Comparison of ENCODE assay signal across 25 mouse cellular contexts in genomic region chr4:70303870-70304269, GRCm38 (mm10).
DNase-seq lines count a peak whose midpoint lies in the region; ATAC-seq and TF ChIP-seq lines count a peak whose summit lies in the region.
"Had no signal": no experiment of that assay in that cellular context is flagged by ENCODE, and none has a peak within 500 bp of the region (broad histone marks: within the 10 kb centered on the region; RNA-seq: fewer than 3 reads in every experiment).

No protein-coding gene starts in this region.

- in situ Hi-C loops in CH12.LX (cut with MboI; ENCODE audit: low pct_ligation_motif_present, low pct_unique_long_range_greater_than_20kb, low sequenced_read_pairs): loop anchor here (5.0 kb wide), 1 partner anchor 42 kb away; no protein-coding TSS in a partner anchor

- no peak overlapping the region for H3K27ac ChIP-seq in limb, embryonic 13.5 days
- no peak overlapping the region for H3K27ac ChIP-seq in limb, embryonic 10.5 days
- H3K27ac ChIP-seq in CH12.LX (ENCODE audit: insufficient read depth, low read depth): no peak overlapping the region
- H3K27ac ChIP-seq in hindbrain, embryonic 13.5 days: no peak overlapping the region
- H3K27ac ChIP-seq in hindbrain, embryonic 14.5 days: no peak overlapping the region
- H3K27ac ChIP-seq: forebrain, embryonic 10.5 days; forebrain, embryonic 13.5 days; heart, embryonic 15.5 days; hindbrain, embryonic 10.5 days; hindbrain, embryonic 15.5 days had no signal

- WGBS in limb, embryonic 13.5 days: 58% methylated on average over 4 of the region's 4 CpGs
- 58% methylated on average over 4 of the region's 4 CpGs for WGBS in limb, embryonic 10.5 days
- 88% methylated on average over 4 of the region's 4 CpGs for WGBS in hindbrain, embryonic 13.5 days
- WGBS in hindbrain, embryonic 14.5 days: 90% methylated on average over 4 of the region's 4 CpGs

- no peak for TF ChIP-seq CTCF in CH12.LX (conservative IDR thresholded peaks at IDR 0.05 in 1 of 2, IDR thresholded peaks at IDR 0.05 in 1 of 2; ENCODE audit: low read depth in 2 of 2, low read length in 2 of 2)

- TF ChIP-seq EP300 in CH12.LX (IDR thresholded peaks at IDR 0.05; ENCODE audit: low read length): no peak

- TF ChIP-seq POLR2A in CH12.LX (IDR thresholded peaks at IDR 0.05; ENCODE audit: low read depth, low read length): no peak

- DNase-seq in limb, embryonic 10.5 days (ENCODE audit: low spot score): no peak
- peak; percentile 44 for DNase-seq in CH12.LX (ENCODE audit: extremely low read depth)
- DNase-seq in brain, adult 2 months (ENCODE audit: low read depth, low spot score): peak; percentile 70
- DNase-seq in hindbrain, embryonic 14.5 days (ENCODE audit: low spot score): no peak
- DNase-seq: adrenal gland, postnatal 10 days; adrenal gland, postnatal 36 days; cerebellum, adult 11 months; cerebellum, adult 2 months; cerebellum, adult 9-11 months; cerebellum, postnatal 25 days; gastrocnemius, postnatal 25 days; heart, adult 18-20 months; heart, postnatal 10 days; heart, postnatal 36 days had no signal

- H3K4me3 ChIP-seq in limb, embryonic 13.5 days: no peak overlapping the region
- H3K4me3 ChIP-seq in limb, embryonic 10.5 days: no peak overlapping the region
- no peak overlapping the region for H3K4me3 ChIP-seq in CH12.LX (replicated peaks in 1 of 3; ENCODE audit: low read depth in 2 of 3, low read length in 2 of 3, poor library complexity in 1 of 3)
- H3K4me3 ChIP-seq in hindbrain, embryonic 13.5 days: no peak overlapping the region
- no peak overlapping the region for H3K4me3 ChIP-seq in hindbrain, embryonic 14.5 days (replicated peaks; ENCODE audit: low read length)
- H3K4me3 ChIP-seq: forebrain, embryonic 10.5 days; forebrain, embryonic 13.5 days; heart, embryonic 12.5 days; heart, embryonic 15.5 days; hindbrain, embryonic 10.5 days; hindbrain, embryonic 15.5 days had no signal

- TF ChIP-seq RAD21 in CH12.LX (IDR thresholded peaks at IDR 0.05; ENCODE audit: low read depth, low read length): no peak

- no peaks in the 10 kb centered on the region for H3K79me2 ChIP-seq in CH12.LX (replicated peaks; ENCODE audit: control insufficient read depth, extremely low read depth, insufficient read depth, poor library complexity, severe bottlenecking)

- H3K9ac ChIP-seq in limb, embryonic 13.5 days: no peak overlapping the region
- no peak overlapping the region for H3K9ac ChIP-seq in CH12.LX (ENCODE audit: insufficient read depth, low read depth)
- H3K9ac ChIP-seq in hindbrain, embryonic 13.5 days: no peak overlapping the region
- H3K9ac ChIP-seq in hindbrain, embryonic 14.5 days: no peak overlapping the region
- H3K9ac ChIP-seq: forebrain, embryonic 13.5 days; heart, embryonic 12.5 days; heart, embryonic 15.5 days; hindbrain, embryonic 15.5 days had no signal

- no peaks in the 10 kb centered on the region for H3K27me3 ChIP-seq in limb, embryonic 13.5 days
- no peaks in the 10 kb centered on the region for H3K27me3 ChIP-seq in limb, embryonic 10.5 days (ENCODE audit: low read depth, poor library complexity, severe bottlenecking)
- H3K27me3 ChIP-seq in CH12.LX (replicated peaks): no peaks in the 10 kb centered on the region
- no peaks in the 10 kb centered on the region for H3K27me3 ChIP-seq in hindbrain, embryonic 13.5 days
- H3K27me3 ChIP-seq in hindbrain, embryonic 14.5 days (ENCODE audit: control insufficient read depth, insufficient read depth, low read length): no peaks in the 10 kb centered on the region
- H3K27me3 ChIP-seq: forebrain, embryonic 13.5 days; heart, embryonic 12.5 days; heart, embryonic 15.5 days; hindbrain, embryonic 15.5 days had no signal

- H3K4me2 ChIP-seq in limb, embryonic 13.5 days (replicated peaks): no peak overlapping the region
- no peak overlapping the region for H3K4me2 ChIP-seq in CH12.LX (ENCODE audit: insufficient read depth, low read depth, poor library complexity, severe bottlenecking)
- no peak overlapping the region for H3K4me2 ChIP-seq in hindbrain, embryonic 13.5 days
- no peak overlapping the region for H3K4me2 ChIP-seq in hindbrain, embryonic 14.5 days (replicated peaks)
- H3K4me2 ChIP-seq: forebrain, embryonic 13.5 days; heart, embryonic 12.5 days; heart, embryonic 15.5 days; hindbrain, embryonic 15.5 days had no signal

- peaks cover 57% of the 10 kb centered on the region for H3K36me3 ChIP-seq in limb, embryonic 13.5 days
- peaks cover 76% of the 10 kb centered on the region for H3K36me3 ChIP-seq in limb, embryonic 10.5 days
- peaks cover 20 to 85% of the 10 kb centered on the region in 2 experiments for H3K36me3 ChIP-seq in CH12.LX (replicated peaks in 1 of 2; ENCODE audit: control insufficient read depth in 1 of 2, insufficient read depth in 1 of 2, low read length in 1 of 2)
- H3K36me3 ChIP-seq in hindbrain, embryonic 13.5 days: peaks cover 22% of the 10 kb centered on the region
- H3K36me3 ChIP-seq in hindbrain, embryonic 14.5 days (replicated peaks; ENCODE audit: control insufficient read depth, insufficient read depth): peaks cover 7% of the 10 kb centered on the region; the same call in 1 of the 2 replicates

- dilution Hi-C loops in CH12.LX (cut with MboI; ENCODE audit: extremely low pct_ligation_motif_present, extremely low pct_unique_long_range_greater_than_20kb, low sequenced_read_pairs): no loop called here

- H3K9me3 ChIP-seq in limb, embryonic 13.5 days: no peaks in the 10 kb centered on the region
- H3K9me3 ChIP-seq in limb, embryonic 10.5 days (replicated peaks): no peaks in the 10 kb centered on the region
- H3K9me3 ChIP-seq in CH12.LX (replicated peaks; ENCODE audit: low read length): no peaks in the 10 kb centered on the region
- no peaks in the 10 kb centered on the region for H3K9me3 ChIP-seq in hindbrain, embryonic 13.5 days
- H3K9me3 ChIP-seq in hindbrain, embryonic 14.5 days (ENCODE audit: control insufficient read depth, low read length): no peaks in the 10 kb centered on the region
- H3K9me3 ChIP-seq: forebrain, embryonic 10.5 days; forebrain, embryonic 13.5 days; heart, embryonic 12.5 days; heart, embryonic 15.5 days; hindbrain, embryonic 10.5 days; hindbrain, embryonic 15.5 days had no signal

- 0 out of 2 replicates have a peak, but pooled peaks have one; percentile 26 for ATAC-seq in limb, embryonic 13.5 days (ENCODE audit: low FRiP score, low read depth)
- ATAC-seq in hindbrain, embryonic 13.5 days (ENCODE audit: low FRiP score): no peak
- ATAC-seq in hindbrain, embryonic 14.5 days (ENCODE audit: low FRiP score): no peak
- ATAC-seq: activated CD4-positive, CD25-positive, alpha-beta regulatory T cell, adult 4 months; CD4-positive, CD25-positive, alpha-beta regulatory T cell, adult 4 months; forebrain, embryonic 13.5 days; forebrain, embryonic 16.5 days had no signal

- no peaks in the 10 kb centered on the region for H3K4me1 ChIP-seq in limb, embryonic 13.5 days
- no peaks in the 10 kb centered on the region for H3K4me1 ChIP-seq in limb, embryonic 10.5 days
- H3K4me1 ChIP-seq in CH12.LX (ENCODE audit: control insufficient read depth in 1 of 2, insufficient read depth in 2 of 2): peaks cover 0 to 29% of the 10 kb centered on the region in 2 experiments; a peak in 2 of 4 replicates
- no peaks in the 10 kb centered on the region; the same call in 1 of the 2 replicates for H3K4me1 ChIP-seq in hindbrain, embryonic 13.5 days (replicated peaks)
- H3K4me1 ChIP-seq in hindbrain, embryonic 14.5 days (replicated peaks; ENCODE audit: control insufficient read depth, insufficient read depth, low read length): no peaks in the 10 kb centered on the region
- H3K4me1 ChIP-seq: forebrain, embryonic 10.5 days; heart, embryonic 12.5 days; heart, embryonic 15.5 days; hindbrain, embryonic 10.5 days; hindbrain, embryonic 15.5 days had no signal

TF ChIP-seq in CH12.LX, 34 proteins besides CTCF, POLR2A, EP300 and RAD21:
- TF ChIP-seq UBTF (IDR thresholded peaks at IDR 0.05; ENCODE audit: low read depth, low read length): no peak
- no peak for TF ChIP-seq ZNF384 (IDR thresholded peaks at IDR 0.05; ENCODE audit: low read depth, low read length)
- no peak for TF ChIP-seq POLR2AphosphoS2 (IDR thresholded peaks at IDR 0.05; ENCODE audit: low read depth, low read length)
- TF ChIP-seq PAX5 (IDR thresholded peaks at IDR 0.05; ENCODE audit: low read length): no peak
- TF ChIP-seq GABPA (IDR thresholded peaks at IDR 0.05; ENCODE audit: insufficient replicate concordance, low read depth, low read length): no peak
- TF ChIP-seq SIN3A (IDR thresholded peaks at IDR 0.05; ENCODE audit: low read length): no peak
- TF ChIP-seq TCF12 (IDR thresholded peaks at IDR 0.05; ENCODE audit: low read depth, low read length): no peak
- TF ChIP-seq ZMIZ1 (IDR thresholded peaks at IDR 0.05; ENCODE audit: low read depth, low read length): no peak
- TF ChIP-seq MYC (IDR thresholded peaks at IDR 0.05; ENCODE audit: low read depth, low read length): no peak
- TF ChIP-seq MEF2A (IDR thresholded peaks at IDR 0.05; ENCODE audit: borderline replicate concordance, low read depth, low read length): no peak
- no peak for TF ChIP-seq KAT2A (IDR thresholded peaks at IDR 0.05; ENCODE audit: insufficient replicate concordance, low read length)
- no peak for TF ChIP-seq IRF4 (IDR thresholded peaks at IDR 0.05; ENCODE audit: low read depth, low read length)
- TF ChIP-seq CHD2 (IDR thresholded peaks at IDR 0.05; ENCODE audit: low read length): no peak
- TF ChIP-seq E2F4 (IDR thresholded peaks at IDR 0.05; ENCODE audit: insufficient replicate concordance, low read depth, low read length): no peak
- TF ChIP-seq MXI1 (IDR thresholded peaks at IDR 0.05; ENCODE audit: low read depth, low read length): no peak
- TF ChIP-seq JUN (IDR thresholded peaks at IDR 0.05; ENCODE audit: insufficient read depth, low read depth, low read length): no peak
- no peak for TF ChIP-seq ZKSCAN1 (IDR thresholded peaks at IDR 0.05; ENCODE audit: borderline replicate concordance, low read depth, low read length)
- no peak for TF ChIP-seq MAFK (IDR thresholded peaks at IDR 0.05; ENCODE audit: insufficient replicate concordance, low read length)
- TF ChIP-seq ETS1 (conservative IDR thresholded peaks at IDR 0.05; ENCODE audit: low read depth, low read length): no peak
- no peak for TF ChIP-seq MAZ (IDR thresholded peaks at IDR 0.05; ENCODE audit: low read depth, low read length)

Comparison
In these comparisons a context has a peak if more than half of its experiments do, and no peak if none do; other contexts are left out.
1. DNase-seq: peak in CH12.LX (single experiment) and brain, adult 2 months (single experiment); none in limb, embryonic 10.5 days (single experiment) and hindbrain, embryonic 14.5 days (single experiment).